Mouse (Mus musculus) heart, embryonic 13.5 days (tissue): ENCODE data around the gene Anapc7. TPM values are rescaled to one million over a fixed set of nuclear protein-coding genes. Genes with fewer than 3 reads are reported as not detected.
A peak's percentile ranks its signal among the peaks of the same experiment; 100 is the strongest.
"Not testable (repeated sequence)": the region's sequence is repeated elsewhere in the genome, so short reads cannot be mapped to it uniquely, and the experiment has no call there.

Experiments used
- ATAC-seq: fragments of 200-750 bp; cut with Nextera tagmentation; 2 replicates; pipeline ENCODE4 v1.8.0; 2017; ENCODE audit warnings: moderate TSS enrichment; ENCODE audit not compliant: insufficient number of reproducible peaks, low FRiP score, low TSS enrichment; ENCODE audit errors: extremely low read depth
- H3K27ac ChIP-seq: fragments of 300-500 bp; sonication (generic); replicated peaks from 2 replicates; pipeline ENCODE4 v1.5.1; 2015; ENCODE audit warnings: moderate library complexity, mild to moderate bottlenecking, inconsistent platforms
- H3K27me3 ChIP-seq: fragments of 300-500 bp; sonication (generic); replicated peaks from 2 replicates; pipeline ENCODE4 v1.6.1; 2015; ENCODE audit warnings: mild to moderate bottlenecking, inconsistent platforms
- H3K36me3 ChIP-seq: fragments of 300-500 bp; sonication (generic); 2 replicates; pipeline ENCODE4 v1.6.1; 2015; ENCODE audit warnings: mild to moderate bottlenecking, inconsistent platforms
- H3K4me1 ChIP-seq: fragments of 300-500 bp; sonication (generic); 2 replicates; pipeline ENCODE4 v1.6.1; 2015; ENCODE audit warnings: inconsistent platforms
- H3K4me2 ChIP-seq: fragments of 300-500 bp; sonication (generic); 2 replicates; pipeline ENCODE4 v1.6.1; 2015; ENCODE audit warnings: inconsistent platforms, mild to moderate bottlenecking, moderate library complexity
- H3K4me3 ChIP-seq: fragments of 300-500 bp; sonication (generic); 2 replicates; pipeline ENCODE4 v1.5.1; 2015; ENCODE audit warnings: moderate library complexity, mild to moderate bottlenecking, inconsistent platforms
- H3K9ac ChIP-seq: fragments of 300-500 bp; sonication (generic); 2 replicates; pipeline ENCODE4 v1.6.1; 2015; ENCODE audit warnings: inconsistent platforms, mild to moderate bottlenecking, moderate library complexity
- H3K9me3 ChIP-seq: fragments of 300-500 bp; sonication (generic); 2 replicates; pipeline ENCODE4 v1.6.1; 2016; ENCODE audit warnings: inconsistent platforms
- WGBS: fragments of 180-500 bp; shearing (Covaris S2); methylation state at CpG from one replicate; pipeline ENCODE4 v1.1.7; 2015; ENCODE audit warnings: mixed read lengths; 5-methylcytosine and 5-hydroxymethylcytosine counted together
- polyA plus RNA-seq: library from polyadenylated mRNA; unstranded; fragments of >200 nt; fragmentation: Nextera tagmentation; extraction: Ambion mirVana; gene quantifications from 2 replicates; pipeline ENCODE4 v1.2.1, GENCODE M21; 2015

Anapc7 gene
- polyA plus RNA-seq, 1 experiment from 2014 or later: 35.5 TPM

GRCm38 (mm10) chr5:122453188-122453587 is 31.7 kb downstream of the Anapc7 start:
- Histone ChIP-seq H3K27ac (peak overlapping the region; percentile 63), H3K4me3 (no peak overlapping the region), H3K4me1 (peaks cover 43% of the 10 kb centered on the region), H3K27me3 (no peaks in the 10 kb centered on the region), H3K9ac (no peak overlapping the region), H3K9me3 (no peaks in the 10 kb centered on the region), H3K4me2 (no peak overlapping the region), H3K36me3 (peaks cover 71% of the 10 kb centered on the region)
- 49% methylated on average over 6 of the region's 6 CpGs for WGBS
- no peak for ATAC-seq

- Histone ChIP-seq H3K4me2 (no peak overlapping the region), H3K4me3 (no peak overlapping the region), H3K27ac (peak overlapping the region; percentile 63), H3K9me3 (no peaks in the 10 kb centered on the region), H3K9ac (peak overlapping the region; percentile 42; the same call in 1 of the 2 replicates), H3K4me1 (peaks cover 43% of the 10 kb centered on the region), H3K27me3 (no peaks in the 10 kb centered on the region), H3K36me3 (peaks cover 82% of the 10 kb centered on the region)
- 0 out of 2 replicates have a peak, but pooled peaks have one; percentile 43 for ATAC-seq
- 83% methylated on average over 4 of the region's 4 CpGs for WGBS
These were observed 32.9 kb downstream of the Anapc7 start for GRCm38 (mm10) chr5:122454442-122454841.

GRCm38 (mm10) chr5:122454883-122455282 is 33.4 kb downstream of the Anapc7 start:
- peak overlapping the region; percentile 63 for H3K27ac ChIP-seq

GRCm38 (mm10) chr5:122455584-122455983 is 34.1 kb downstream of the Anapc7 start:
- peak overlapping the region; percentile 14; the same call in 1 of the 2 replicates for H3K9ac ChIP-seq
- no peaks in the 10 kb centered on the region for H3K9me3 ChIP-seq
- H3K4me3 ChIP-seq: no peak overlapping the region
- WGBS: 80% methylated on average over 3 of the region's 3 CpGs
- H3K27me3 ChIP-seq: no peaks in the 10 kb centered on the region
- H3K27ac ChIP-seq: peak overlapping the region; percentile 61
- no peak overlapping the region for H3K4me2 ChIP-seq
- peaks cover 93% of the 10 kb centered on the region for H3K36me3 ChIP-seq
- ATAC-seq: no peak
- peaks cover 43% of the 10 kb centered on the region for H3K4me1 ChIP-seq

More at GRCm38 (mm10) chr5:122454883-122455282, 33.4 kb downstream of the Anapc7 start:
- no peaks in the 10 kb centered on the region for H3K9me3 ChIP-seq
- 84% methylated on average over 3 of the region's 3 CpGs for WGBS
- H3K36me3 ChIP-seq: peaks cover 86% of the 10 kb centered on the region
- H3K9ac ChIP-seq: peak overlapping the region; percentile 37; the same call in 1 of the 2 replicates
- ATAC-seq: no peak
- no peak overlapping the region for H3K4me2 ChIP-seq
- no peak overlapping the region for H3K4me3 ChIP-seq
- no peaks in the 10 kb centered on the region for H3K27me3 ChIP-seq
- H3K4me1 ChIP-seq: peaks cover 43% of the 10 kb centered on the region

- not testable (repeated sequence) for H3K4me2 ChIP-seq, H3K9me3 ChIP-seq, H3K27me3 ChIP-seq, H3K4me3 ChIP-seq, H3K9ac ChIP-seq, ATAC-seq, H3K27ac ChIP-seq
- Histone ChIP-seq H3K36me3 (peaks cover 100% of the 10 kb centered on the region), H3K4me1 (peaks cover 35% of the 10 kb centered on the region)
- 73% methylated on average over 9 of the region's 9 CpGs for WGBS
These were observed 35.6 kb downstream of the Anapc7 start for GRCm38 (mm10) chr5:122457054-122457453.

GRCm38 (mm10) chr5:122458066-122458465 is 36.6 kb downstream of the Anapc7 start:
- WGBS: 79% methylated on average over 4 of the region's 4 CpGs
- Histone ChIP-seq H3K9me3 (no peaks in the 10 kb centered on the region), H3K27ac (no peak overlapping the region), H3K4me2 (no peak overlapping the region), H3K36me3 (peaks cover 100% of the 10 kb centered on the region), H3K4me1 (peaks cover 25% of the 10 kb centered on the region), H3K4me3 (no peak overlapping the region), H3K9ac (no peak overlapping the region), H3K27me3 (no peaks in the 10 kb centered on the region)
- no peak for ATAC-seq

GRCm38 (mm10) chr5:122459335-122459734 is 37.8 kb downstream of the Anapc7 start:
- peaks cover 100% of the 10 kb centered on the region for H3K36me3 ChIP-seq
- no peak for ATAC-seq
- H3K9ac ChIP-seq: no peak overlapping the region
- H3K4me2 ChIP-seq: no peak overlapping the region
- WGBS: 92% methylated on average over 5 of the region's 5 CpGs
- H3K4me3 ChIP-seq: no peak overlapping the region
- H3K27me3 ChIP-seq: no peaks in the 10 kb centered on the region
- H3K9me3 ChIP-seq: no peaks in the 10 kb centered on the region
- peaks cover 12% of the 10 kb centered on the region for H3K4me1 ChIP-seq
- no peak overlapping the region for H3K27ac ChIP-seq

- Histone ChIP-seq H3K27ac (no peak overlapping the region; the same call in 1 of the 2 replicates), H3K9ac (no peak overlapping the region), H3K27me3 (no peaks in the 10 kb centered on the region), H3K4me1 (no peaks in the 10 kb centered on the region), H3K9me3 (no peaks in the 10 kb centered on the region), H3K4me2 (no peak overlapping the region), H3K36me3 (peaks cover 100% of the 10 kb centered on the region), H3K4me3 (no peak overlapping the region)
- ATAC-seq: no peak
- 77% methylated on average over 11 of the region's 11 CpGs for WGBS
These were observed 39.2 kb downstream of the Anapc7 start for GRCm38 (mm10) chr5:122460656-122461055.

GRCm38 (mm10) chr5:122461431-122461830 is 39.9 kb downstream of the Anapc7 start:
- Histone ChIP-seq H3K4me2 (no peak overlapping the region), H3K9ac (no peak overlapping the region), H3K36me3 (peaks cover 100% of the 10 kb centered on the region), H3K4me3 (no peak overlapping the region), H3K9me3 (no peaks in the 10 kb centered on the region), H3K27ac (no peak overlapping the region), H3K27me3 (no peaks in the 10 kb centered on the region), H3K4me1 (no peaks in the 10 kb centered on the region)
- 82% methylated on average over 9 of the region's 9 CpGs for WGBS
- ATAC-seq: no peak

GRCm38 (mm10) chr5:122471658-122472057 is 50.2 kb downstream of the Anapc7 start:
- H3K4me2 ChIP-seq: no peak overlapping the region
- peak overlapping the region; percentile 52 for H3K27ac ChIP-seq
- no peak for ATAC-seq
- peaks cover 61% of the 10 kb centered on the region for H3K4me1 ChIP-seq
- WGBS: 37% methylated on average over 5 of the region's 5 CpGs
- H3K4me3 ChIP-seq: no peak overlapping the region
- no peaks in the 10 kb centered on the region for H3K27me3 ChIP-seq
- H3K36me3 ChIP-seq: peaks cover 100% of the 10 kb centered on the region
- H3K9ac ChIP-seq: no peak overlapping the region
- H3K9me3 ChIP-seq: no peaks in the 10 kb centered on the region

GRCm38 (mm10) chr5:122474643-122475363 is 53.3 kb downstream of the Anapc7 start:
- no peak for ATAC-seq
- Histone ChIP-seq H3K9me3 (no peaks in the 10 kb centered on the region), H3K36me3 (peaks cover 96% of the 10 kb centered on the region), H3K4me2 (no peak overlapping the region), H3K4me3 (no peak overlapping the region), H3K27me3 (no peaks in the 10 kb centered on the region), H3K4me1 (peaks cover 59% of the 10 kb centered on the region), H3K27ac (0 out of 2 replicates have a peak overlapping the region, but pooled peaks have one; percentile 3), H3K9ac (no peak overlapping the region)
- 78% methylated on average over 4 of the region's 4 CpGs for WGBS

GRCm38 (mm10) chr5:122476078-122476477 is 54.6 kb downstream of the Anapc7 start:
- H3K4me1 ChIP-seq: peaks cover 50% of the 10 kb centered on the region
- H3K27me3 ChIP-seq: no peaks in the 10 kb centered on the region
- H3K4me3 ChIP-seq: no peak overlapping the region
- H3K9me3 ChIP-seq: no peaks in the 10 kb centered on the region
- H3K36me3 ChIP-seq: peaks cover 96% of the 10 kb centered on the region
- no peak overlapping the region for H3K27ac ChIP-seq
- 37% methylated on average over 3 of the region's 3 CpGs for WGBS
- no peak overlapping the region for H3K9ac ChIP-seq
- no peak overlapping the region for H3K4me2 ChIP-seq
- no peak for ATAC-seq
